Mouse (Mus musculus) hindbrain, embryonic 13.5 days (tissue): ENCODE measurements around the gene Tnp1. TPM values are rescaled to one million over a fixed set of nuclear protein-coding genes. Genes with fewer than 3 reads are reported as not detected.

Experiments
- ATAC-seq: fragments of 200-750 bp; cut with Nextera tagmentation; 2 replicates; pipeline ENCODE4 v1.8.0; 2017; ENCODE audit warnings: moderate TSS enrichment; ENCODE audit not compliant: low FRiP score
- H3K27ac ChIP-seq: fragments of 300-500 bp; sonication (generic); 2 replicates; pipeline ENCODE4 v1.5.1; 2015; ENCODE audit warnings: inconsistent platforms, mild to moderate bottlenecking, moderate library complexity
- H3K27me3 ChIP-seq: fragments of 300-500 bp; sonication (generic); 2 replicates; pipeline ENCODE4 v1.6.1; 2015; ENCODE audit warnings: mild to moderate bottlenecking, inconsistent platforms
- H3K36me3 ChIP-seq: fragments of 300-500 bp; sonication (generic); 2 replicates; pipeline ENCODE4 v1.6.1; 2015; ENCODE audit warnings: mild to moderate bottlenecking, inconsistent platforms
- H3K4me1 ChIP-seq: fragments of 300-500 bp; sonication (generic); replicated peaks from 2 replicates; pipeline ENCODE4 v1.6.1; 2015; ENCODE audit warnings: inconsistent platforms
- H3K4me2 ChIP-seq: fragments of 300-500 bp; sonication (generic); 2 replicates; pipeline ENCODE4 v1.6.1; 2015; ENCODE audit warnings: inconsistent platforms, mild to moderate bottlenecking, moderate library complexity
- H3K4me3 ChIP-seq: fragments of 300-500 bp; sonication (generic); 2 replicates; pipeline ENCODE4 v1.5.1; 2015; ENCODE audit warnings: mild to moderate bottlenecking, inconsistent platforms
- H3K9ac ChIP-seq: fragments of 300-500 bp; sonication (generic); 2 replicates; pipeline ENCODE4 v1.6.1; 2015; ENCODE audit warnings: mild to moderate bottlenecking, inconsistent platforms
- H3K9me3 ChIP-seq: fragments of 300-500 bp; sonication (generic); 2 replicates; pipeline ENCODE4 v1.6.1; 2016; ENCODE audit warnings: inconsistent platforms
- whole genome bisulfite sequencing: fragments of 180-500 bp; shearing (Covaris S2); methylation state at CpG from one replicate; pipeline ENCODE4 v1.1.7; 2015; 5-methylcytosine and 5-hydroxymethylcytosine counted together
- polyA plus RNA-seq: library from polyadenylated mRNA; unstranded; fragments of >200 nt; fragmentation: Nextera tagmentation; extraction: Ambion mirVana; gene quantifications from 2 replicates; pipeline ENCODE4 v1.2.1, GENCODE M21; 2015

Tnp1 gene
- polyA plus RNA-seq = not detected in 2 replicates

GRCm38 (mm10) chr1:73015731-73016130 is at the start of gene Tnp1:
Gene Tnp1, minus strand, starts transcription at chr1:73015909.
- Histone ChIP-seq H3K27me3 (no peaks in the 10 kb centered on the region), H3K4me3 (no peak within 1 kb of the TSS), H3K9ac (no peak within 1 kb of the TSS), H3K27ac (no peak within 1 kb of the TSS), H3K4me1 (no peaks in the 10 kb centered on the region), H3K4me2 (no peak within 1 kb of the TSS), H3K36me3 (no peaks in the 10 kb centered on the region), H3K9me3 (no peaks in the 10 kb centered on the region)
- WGBS = 95% methylated on average over 12 of the region's 12 CpGs
- ATAC-seq = no peak

GRCm38 (mm10) chr1:73064336-73064735 is 48.6 kb upstream of the Tnp1 start:
- no peak overlapping the region for H3K27ac ChIP-seq
- H3K27me3 ChIP-seq = no peaks in the 10 kb centered on the region
- no peak overlapping the region for H3K9ac ChIP-seq
- H3K4me1 ChIP-seq = peaks cover 5% of the 10 kb centered on the region; the same call in 1 of the 2 replicates
- no peaks in the 10 kb centered on the region for H3K9me3 ChIP-seq
- H3K4me2 ChIP-seq = no peak overlapping the region
- 54% methylated on average over 3 of the region's 3 CpGs for WGBS
- H3K4me3 ChIP-seq = no peak overlapping the region
- ATAC-seq = no peak
- H3K36me3 ChIP-seq = no peaks in the 10 kb centered on the region

- WGBS = 77% methylated on average over 7 of the region's 7 CpGs
- no peak overlapping the region for H3K4me3 ChIP-seq
- no peak overlapping the region for H3K27ac ChIP-seq
- peaks cover 5% of the 10 kb centered on the region; the same call in 1 of the 2 replicates for H3K4me1 ChIP-seq
- H3K9me3 ChIP-seq = no peaks in the 10 kb centered on the region
- no peaks in the 10 kb centered on the region for H3K27me3 ChIP-seq
- ATAC-seq = no peak
- no peak overlapping the region for H3K9ac ChIP-seq
- H3K36me3 ChIP-seq = no peaks in the 10 kb centered on the region
- H3K4me2 ChIP-seq = no peak overlapping the region
Measured at GRCm38 (mm10) chr1:73061491-73062233, 46.0 kb upstream of the Tnp1 start.

- no peak for ATAC-seq
- WGBS = 5% methylated on average over 3 of the region's 3 CpGs
- H3K36me3 ChIP-seq = no peaks in the 10 kb centered on the region
- no peak overlapping the region for H3K27ac ChIP-seq
- H3K4me2 ChIP-seq = no peak overlapping the region
- no peaks in the 10 kb centered on the region for H3K9me3 ChIP-seq
- no peak overlapping the region for H3K4me3 ChIP-seq
- no peak overlapping the region for H3K9ac ChIP-seq
- no peaks in the 10 kb centered on the region for H3K27me3 ChIP-seq
- H3K4me1 ChIP-seq = peaks cover 7% of the 10 kb centered on the region; the same call in 1 of the 2 replicates
Measured at GRCm38 (mm10) chr1:73060271-73060670, 44.6 kb upstream of the Tnp1 start.

GRCm38 (mm10) chr1:73056266-73057001 is 40.7 kb upstream of the Tnp1 start:
- 94% methylated on average over 3 of the region's 3 CpGs for WGBS
- H3K4me2 ChIP-seq = no peak overlapping the region

GRCm38 (mm10) chr1:73055820-73056219 is 40.1 kb upstream of the Tnp1 start:
- Histone ChIP-seq H3K4me1 (peaks cover 20% of the 10 kb centered on the region; the same call in 1 of the 2 replicates), H3K27me3 (no peaks in the 10 kb centered on the region), H3K9ac (no peak overlapping the region), H3K9me3 (no peaks in the 10 kb centered on the region), H3K4me3 (no peak overlapping the region), H3K4me2 (no peak overlapping the region), H3K27ac (no peak overlapping the region), H3K36me3 (no peaks in the 10 kb centered on the region)
- ATAC-seq = no peak
- WGBS = 45% methylated on average over 3 of the region's 3 CpGs

More at GRCm38 (mm10) chr1:73056266-73057001, 40.7 kb upstream of the Tnp1 start:
- Histone ChIP-seq H3K36me3 (no peaks in the 10 kb centered on the region), H3K4me3 (no peak overlapping the region), H3K4me1 (peaks cover 20% of the 10 kb centered on the region; the same call in 1 of the 2 replicates), H3K27me3 (no peaks in the 10 kb centered on the region), H3K9me3 (no peaks in the 10 kb centered on the region), H3K9ac (no peak overlapping the region), H3K27ac (no peak overlapping the region)
- no peak for ATAC-seq

GRCm38 (mm10) chr1:73055206-73055605 is 39.5 kb upstream of the Tnp1 start:
- H3K4me2 ChIP-seq = no peak overlapping the region
- no peak overlapping the region for H3K4me3 ChIP-seq
- no peak overlapping the region for H3K27ac ChIP-seq
- ATAC-seq = no peak
- H3K4me1 ChIP-seq = peaks cover 16% of the 10 kb centered on the region; the same call in 1 of the 2 replicates
- no peaks in the 10 kb centered on the region for H3K9me3 ChIP-seq
- H3K9ac ChIP-seq = no peak overlapping the region
- H3K27me3 ChIP-seq = no peaks in the 10 kb centered on the region
- H3K36me3 ChIP-seq = no peaks in the 10 kb centered on the region
- WGBS = 51% methylated on average over 6 of the region's 6 CpGs

GRCm38 (mm10) chr1:73053545-73054326 is 38.0 kb upstream of the Tnp1 start:
- Histone ChIP-seq H3K27ac (peak overlapping the region; percentile 52; the same call in 1 of the 2 replicates), H3K9me3 (no peaks in the 10 kb centered on the region), H3K9ac (no peak overlapping the region), H3K27me3 (no peaks in the 10 kb centered on the region), H3K36me3 (no peaks in the 10 kb centered on the region), H3K4me2 (no peak overlapping the region), H3K4me1 (peaks cover 15% of the 10 kb centered on the region; the same call in 1 of the 2 replicates), H3K4me3 (no peak overlapping the region)
- 36% methylated on average over 9 of the region's 9 CpGs for WGBS
- no peak for ATAC-seq

GRCm38 (mm10) chr1:73046896-73047672 is 31.4 kb upstream of the Tnp1 start:
- Histone ChIP-seq H3K4me3 (no peak overlapping the region), H3K27ac (no peak overlapping the region), H3K27me3 (no peaks in the 10 kb centered on the region), H3K4me2 (no peak overlapping the region), H3K9me3 (no peaks in the 10 kb centered on the region), H3K4me1 (peaks cover 7% of the 10 kb centered on the region), H3K36me3 (no peaks in the 10 kb centered on the region), H3K9ac (no peak overlapping the region)
- ATAC-seq = no peak
- WGBS = 90% methylated on average over 5 of the region's 6 CpGs

GRCm38 (mm10) chr1:73045948-73046685 is 30.4 kb upstream of the Tnp1 start:
- no peaks in the 10 kb centered on the region for H3K9me3 ChIP-seq
- H3K4me3 ChIP-seq = no peak overlapping the region
- H3K27ac ChIP-seq = 0 out of 2 replicates have a peak overlapping the region, but pooled peaks have one; percentile 44
- no peaks in the 10 kb centered on the region for H3K27me3 ChIP-seq
- no peak overlapping the region for H3K9ac ChIP-seq
- 25% methylated on average over 9 of the region's 9 CpGs for WGBS
- peaks cover 7% of the 10 kb centered on the region for H3K4me1 ChIP-seq
- H3K4me2 ChIP-seq = 0 out of 2 replicates have a peak overlapping the region, but pooled peaks have one; percentile 1
- ATAC-seq = no peak
- no peaks in the 10 kb centered on the region for H3K36me3 ChIP-seq

- no peak for ATAC-seq
- 94% methylated on average over 10 of the region's 10 CpGs for WGBS
Measured at GRCm38 (mm10) chr1:73043671-73044070, 28.0 kb upstream of the Tnp1 start.

More at GRCm38 (mm10) chr1:73043671-73044070, 28.0 kb upstream of the Tnp1 start:
- Histone ChIP-seq H3K27me3 (no peaks in the 10 kb centered on the region), H3K27ac (no peak overlapping the region), H3K4me3 (no peak overlapping the region), H3K9ac (no peak overlapping the region), H3K4me1 (peaks cover 7% of the 10 kb centered on the region), H3K36me3 (no peaks in the 10 kb centered on the region), H3K4me2 (no peak overlapping the region), H3K9me3 (no peaks in the 10 kb centered on the region)
